Mouse (Mus musculus) c-Kit-positive CD71-positive TER-119-positive erythroid progenitor cells, embryonic 14.5 days (primary cell): Measurements from ENCODE around the gene Gm5415.
"Not testable (repeated sequence)": the region's sequence is repeated elsewhere in the genome, so short reads cannot be mapped to it uniquely, and the experiment has no call there.

Experiments
- DNase-seq: peaks from one replicate; pipeline ENCODE4 v3.0.0-alpha.2; 2013; ENCODE audit warnings: low spot score

The Gm5415 gene

GRCm38 (mm10) chr1:32547194-32547593, at the start of gene Gm5415:
TSS of gene Gm5415 (minus strand) at chr1:32547294.
- not testable (repeated sequence) for DNase-seq

- DNase-seq: no peak
These were observed 21.8 kb upstream of the Gm5415 start for GRCm38 (mm10) chr1:32568901-32569300.

GRCm38 (mm10) chr1:32553925-32554324, 6.8 kb upstream of the Gm5415 start:
- no peak for DNase-seq

GRCm38 (mm10) chr1:32553459-32553858, 6.4 kb upstream of the Gm5415 start:
- no peak for DNase-seq

GRCm38 (mm10) chr1:32503381-32503780, 43.7 kb downstream of the Gm5415 start:
- no peak for DNase-seq
